Mouse (Mus musculus) liver, embryonic 14.5 days (tissue): ENCODE results near the gene Lrrc25.

Experiments used
- CTCF ChIP-seq: IDR thresholded peaks from 2 replicates; pipeline ENCODE4 v1.5.1; 2016; ENCODE audit warnings: antibody characterized with exemption, low read depth, control low read depth
- EP300 ChIP-seq: IDR thresholded peaks from 2 replicates; pipeline ENCODE4 v1.6.1; 2016; ENCODE audit warnings: antibody characterized with exemption, low read depth

- no peak for TF ChIP-seq CTCF
- no peak for TF ChIP-seq EP300
These were observed 14.7 kb upstream of the Lrrc25 start for GRCm38 (mm10) chr8:70601271-70601649.
